Mouse (Mus musculus) heart, embryonic 13.5 days (tissue): ENCODE results near the gene Clec4f. TPM values are rescaled to one million over a fixed set of nuclear protein-coding genes. Genes with fewer than 3 reads are reported as not detected.
"Not testable (repeated sequence)": the region's sequence is repeated elsewhere in the genome, so short reads cannot be mapped to it uniquely, and the experiment has no call there.

Experiments used
- ATAC-seq: fragments of 200-750 bp; cut with Nextera tagmentation; 2 replicates; pipeline ENCODE4 v1.8.0; 2017; ENCODE audit warnings: moderate TSS enrichment; ENCODE audit not compliant: insufficient number of reproducible peaks, low FRiP score, low TSS enrichment; ENCODE audit errors: extremely low read depth
- H3K27ac ChIP-seq: fragments of 300-500 bp; sonication (generic); replicated peaks from 2 replicates; pipeline ENCODE4 v1.5.1; 2015; ENCODE audit warnings: moderate library complexity, mild to moderate bottlenecking, inconsistent platforms
- H3K27me3 ChIP-seq: fragments of 300-500 bp; sonication (generic); replicated peaks from 2 replicates; pipeline ENCODE4 v1.6.1; 2015; ENCODE audit warnings: mild to moderate bottlenecking, inconsistent platforms
- H3K36me3 ChIP-seq: fragments of 300-500 bp; sonication (generic); 2 replicates; pipeline ENCODE4 v1.6.1; 2015; ENCODE audit warnings: mild to moderate bottlenecking, inconsistent platforms
- H3K4me1 ChIP-seq: fragments of 300-500 bp; sonication (generic); 2 replicates; pipeline ENCODE4 v1.6.1; 2015; ENCODE audit warnings: inconsistent platforms
- H3K4me2 ChIP-seq: fragments of 300-500 bp; sonication (generic); 2 replicates; pipeline ENCODE4 v1.6.1; 2015; ENCODE audit warnings: inconsistent platforms, mild to moderate bottlenecking, moderate library complexity
- H3K4me3 ChIP-seq: fragments of 300-500 bp; sonication (generic); 2 replicates; pipeline ENCODE4 v1.5.1; 2015; ENCODE audit warnings: moderate library complexity, mild to moderate bottlenecking, inconsistent platforms
- H3K9ac ChIP-seq: fragments of 300-500 bp; sonication (generic); 2 replicates; pipeline ENCODE4 v1.6.1; 2015; ENCODE audit warnings: inconsistent platforms, mild to moderate bottlenecking, moderate library complexity
- H3K9me3 ChIP-seq: fragments of 300-500 bp; sonication (generic); 2 replicates; pipeline ENCODE4 v1.6.1; 2016; ENCODE audit warnings: inconsistent platforms
- WGBS: fragments of 180-500 bp; shearing (Covaris S2); methylation state at CpG from one replicate; pipeline ENCODE4 v1.1.7; 2015; ENCODE audit warnings: mixed read lengths; 5-methylcytosine and 5-hydroxymethylcytosine counted together
- polyA plus RNA-seq: library from polyadenylated mRNA; unstranded; fragments of >200 nt; fragmentation: Nextera tagmentation; extraction: Ambion mirVana; gene quantifications from 2 replicates; pipeline ENCODE4 v1.2.1, GENCODE M21; 2015

The Clec4f gene
- polyA plus RNA-seq, 1 experiment from 2014 or later, result 0.23 TPM

GRCm38 (mm10) chr6:83693835-83694234, 37.8 kb upstream of the Clec4f start:
- H3K27ac ChIP-seq, result no peak overlapping the region
- no peak for ATAC-seq
- H3K36me3 ChIP-seq, result no peaks in the 10 kb centered on the region
- peaks cover 97% of the 10 kb centered on the region for H3K27me3 ChIP-seq
- 0 out of 2 replicates have a peak, but pooled peaks cover 8% of the 10 kb centered on the region for H3K4me1 ChIP-seq
- no peaks in the 10 kb centered on the region for H3K9me3 ChIP-seq
- 1% methylated on average over 9 of the region's 9 CpGs for WGBS
- no peak overlapping the region for H3K4me3 ChIP-seq
- no peak overlapping the region for H3K9ac ChIP-seq
- no peak overlapping the region for H3K4me2 ChIP-seq

- H3K27me3 ChIP-seq, result peaks cover 97% of the 10 kb centered on the region
- no peak overlapping the region for H3K4me2 ChIP-seq
- no peak overlapping the region for H3K4me3 ChIP-seq
- 0 out of 2 replicates have a peak, but pooled peaks cover 8% of the 10 kb centered on the region for H3K4me1 ChIP-seq
- no peak overlapping the region for H3K27ac ChIP-seq
- H3K36me3 ChIP-seq, result no peaks in the 10 kb centered on the region
- ATAC-seq, result no peak
- no peaks in the 10 kb centered on the region for H3K9me3 ChIP-seq
- H3K9ac ChIP-seq, result no peak overlapping the region
- under 1% methylated on average over 12 of the region's 12 CpGs for WGBS
Observed at GRCm38 (mm10) chr6:83692962-83693361, 37.0 kb upstream of the Clec4f start.

GRCm38 (mm10) chr6:83690936-83691335, 34.9 kb upstream of the Clec4f start:
- H3K4me2 ChIP-seq, result no peak overlapping the region
- no peaks in the 10 kb centered on the region for H3K36me3 ChIP-seq
- no peak for ATAC-seq
- no peak overlapping the region for H3K9ac ChIP-seq
- H3K27ac ChIP-seq, result no peak overlapping the region
- 58% methylated on average over 2 of the region's 2 CpGs for WGBS
- H3K27me3 ChIP-seq, result peaks cover 97% of the 10 kb centered on the region
- no peaks in the 10 kb centered on the region for H3K9me3 ChIP-seq
- H3K4me3 ChIP-seq, result no peak overlapping the region
- 0 out of 2 replicates have a peak, but pooled peaks cover 8% of the 10 kb centered on the region for H3K4me1 ChIP-seq

GRCm38 (mm10) chr6:83690277-83690676, 34.3 kb upstream of the Clec4f start:
- H3K27me3 ChIP-seq, result peaks cover 97% of the 10 kb centered on the region
- H3K27ac ChIP-seq, result no peak overlapping the region
- H3K36me3 ChIP-seq, result no peaks in the 10 kb centered on the region
- 0 out of 2 replicates have a peak, but pooled peaks cover 8% of the 10 kb centered on the region for H3K4me1 ChIP-seq
- no peak overlapping the region for H3K4me3 ChIP-seq
- no peaks in the 10 kb centered on the region for H3K9me3 ChIP-seq
- ATAC-seq, result no peak
- no peak overlapping the region for H3K4me2 ChIP-seq
- no peak overlapping the region for H3K9ac ChIP-seq
- WGBS, result 25% methylated on average over 4 of the region's 5 CpGs

DNA sequence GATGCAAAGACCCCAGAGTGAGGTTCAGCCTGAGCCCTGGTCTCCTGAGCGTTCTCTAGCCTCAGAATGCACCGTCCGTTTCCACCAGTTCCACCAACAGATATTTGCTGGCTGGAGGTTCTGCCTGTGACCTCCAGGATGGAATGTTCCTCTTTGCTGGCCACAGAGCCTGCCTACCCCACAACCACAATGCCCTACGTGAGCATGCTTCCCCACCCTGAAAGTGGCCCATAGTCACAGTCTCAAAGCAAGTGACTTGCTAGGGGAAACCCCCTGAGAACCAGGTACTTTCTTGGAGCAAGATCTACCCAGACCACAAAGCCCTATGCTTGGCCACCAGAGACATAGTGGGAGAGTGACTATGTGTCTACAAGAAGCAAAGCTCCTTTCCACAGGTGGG, 33.4 kb upstream of the Clec4f start:
- Histone ChIP-seq H3K9ac (no peak overlapping the region), H3K27ac (no peak overlapping the region), H3K36me3 (no peaks in the 10 kb centered on the region), H3K4me2 (no peak overlapping the region), H3K9me3 (no peaks in the 10 kb centered on the region), H3K4me1 (0 out of 2 replicates have a peak, but pooled peaks cover 8% of the 10 kb centered on the region), H3K4me3 (no peak overlapping the region), H3K27me3 (peaks cover 97% of the 10 kb centered on the region)
- no peak for ATAC-seq
- WGBS, result 71% methylated on average over 4 of the region's 4 CpGs

- Histone ChIP-seq H3K4me3 (no peak within 1 kb of the TSS), H3K4me2 (no peak within 1 kb of the TSS), H3K9ac (no peak within 1 kb of the TSS), H3K36me3 (no peaks in the 10 kb centered on the region), H3K4me1 (no peaks in the 10 kb centered on the region), H3K27me3 (peaks cover 48% of the 10 kb centered on the region), H3K9me3 (no peaks in the 10 kb centered on the region), H3K27ac (no peak within 1 kb of the TSS)
- 54% methylated on average over 4 of the region's 4 CpGs for WGBS
- ATAC-seq, result no peak
Observed at GRCm38 (mm10) chr6:83677757-83678156, 21.8 kb upstream of the Clec4f start, which contains the start of gene Cd207. Cd207 (minus strand) TSS chr6:83677857.

- Histone ChIP-seq H3K4me1 (no peaks in the 10 kb centered on the region), H3K4me3 (no peak overlapping the region), H3K36me3 (no peaks in the 10 kb centered on the region), H3K27me3 (peaks cover 35% of the 10 kb centered on the region), H3K27ac (no peak overlapping the region), H3K4me2 (no peak overlapping the region), H3K9me3 (no peaks in the 10 kb centered on the region), H3K9ac (no peak overlapping the region)
- ATAC-seq, result no peak
- 9% methylated on average over 4 of the region's 4 CpGs for WGBS
Observed at GRCm38 (mm10) chr6:83673395-83673794, 17.4 kb upstream of the Clec4f start.

DNA sequence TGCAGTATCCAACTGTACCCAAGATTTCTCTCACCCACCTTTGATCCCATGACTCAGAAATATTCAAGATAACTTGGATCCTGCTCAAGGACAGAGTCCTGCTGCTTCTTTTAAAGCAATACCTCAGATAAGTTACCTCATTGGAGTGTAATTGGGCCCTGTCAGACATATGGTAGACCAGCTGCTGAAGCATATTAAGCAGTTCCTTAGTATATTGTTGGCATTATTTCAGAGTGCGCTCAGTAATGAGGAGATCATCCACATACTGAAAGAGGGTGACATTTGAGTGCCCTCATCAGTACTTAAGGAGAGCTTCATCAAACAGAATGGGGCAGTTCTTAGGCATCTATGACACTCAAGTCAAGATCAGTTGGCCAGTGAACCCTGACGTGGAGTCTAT, 9.0 kb upstream of the Clec4f start:
- Histone ChIP-seq H3K4me1 (no peaks in the 10 kb centered on the region), H3K27me3 (peaks cover 6% of the 10 kb centered on the region; the same call in 1 of the 2 replicates), H3K9ac (no peak overlapping the region), H3K4me3 (no peak overlapping the region), H3K36me3 (no peaks in the 10 kb centered on the region), H3K9me3 (no peaks in the 10 kb centered on the region), H3K27ac (no peak overlapping the region), H3K4me2 (no peak overlapping the region)
- WGBS, result 79% methylated on average over 2 of the region's 2 CpGs
- ATAC-seq, result no peak

GRCm38 (mm10) chr6:83660821-83661220, 4.8 kb upstream of the Clec4f start:
- Histone ChIP-seq H3K27ac (no peak overlapping the region), H3K9ac (no peak overlapping the region), H3K27me3 (peaks cover 11% of the 10 kb centered on the region; the same call in 1 of the 2 replicates), H3K9me3 (no peaks in the 10 kb centered on the region), H3K4me2 (no peak overlapping the region), H3K4me3 (no peak overlapping the region), H3K4me1 (no peaks in the 10 kb centered on the region), H3K36me3 (no peaks in the 10 kb centered on the region)
- no peak for ATAC-seq
- WGBS, result 65% methylated on average over 4 of the region's 4 CpGs

- no peak for ATAC-seq
- Histone ChIP-seq H3K4me1 (no peaks in the 10 kb centered on the region), H3K4me3 (no peak overlapping the region), H3K4me2 (no peak overlapping the region), H3K36me3 (no peaks in the 10 kb centered on the region), H3K27me3 (0 out of 2 replicates have a peak, but pooled peaks cover 7% of the 10 kb centered on the region), H3K9me3 (no peaks in the 10 kb centered on the region), H3K9ac (no peak overlapping the region), H3K27ac (no peak overlapping the region)
- 81% methylated on average over 10 of the region's 10 CpGs for WGBS
Observed at GRCm38 (mm10) chr6:83646715-83647114, 9.3 kb downstream of the Clec4f start.

- Histone ChIP-seq H3K9ac (no peak overlapping the region), H3K4me1 (peaks cover 12% of the 10 kb centered on the region; the same call in 1 of the 2 replicates), H3K9me3 (no peaks in the 10 kb centered on the region), H3K27me3 (no peaks in the 10 kb centered on the region), H3K4me3 (no peak overlapping the region), H3K4me2 (no peak overlapping the region), H3K27ac (no peak overlapping the region), H3K36me3 (no peaks in the 10 kb centered on the region)
- ATAC-seq, result no peak
- 77% methylated on average over 1 of the region's 1 CpGs for WGBS
Observed at GRCm38 (mm10) chr6:83635329-83635728, 20.7 kb downstream of the Clec4f start.

- H3K36me3 ChIP-seq, H3K27ac ChIP-seq, H3K9ac ChIP-seq, H3K9me3 ChIP-seq, H3K4me3 ChIP-seq, H3K27me3 ChIP-seq, H3K4me2 ChIP-seq, ATAC-seq: not testable (repeated sequence)
- H3K4me1 ChIP-seq, result peaks cover 12% of the 10 kb centered on the region; the same call in 1 of the 2 replicates
- WGBS, result 28% methylated on average over 4 of the region's 4 CpGs
Observed at GRCm38 (mm10) chr6:83634631-83635030, 21.4 kb downstream of the Clec4f start.
